Mouse (Mus musculus): ENCODE results near the gene Rtl10.

DNA sequence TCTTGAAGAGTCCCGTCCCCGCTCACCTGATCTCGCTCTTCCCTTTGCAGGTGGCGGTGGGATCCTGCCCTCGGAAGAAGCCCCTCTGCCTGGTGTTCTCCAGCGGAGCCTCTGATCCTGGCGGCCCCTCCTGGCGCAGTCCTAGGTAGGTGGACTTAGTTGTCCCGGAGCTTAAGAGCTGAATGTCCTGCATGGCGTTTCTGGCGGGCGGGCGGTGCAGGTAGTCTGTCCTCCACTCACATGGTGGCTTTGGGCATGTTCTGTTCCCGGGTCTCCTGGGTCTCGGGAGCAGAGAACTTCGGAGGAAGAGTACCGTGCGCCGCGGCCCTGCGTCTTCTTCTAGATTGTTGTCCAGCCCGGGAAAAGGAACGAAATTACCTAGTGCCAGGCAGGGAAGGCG is 295 bp downstream of the Rtl10 start:
- TF ChIP-seq POLR2A (IDR thresholded peaks at IDR 0.05; ENCODE audit: borderline replicate concordance, control insufficient read depth, low read depth, low read length) (no peak), CTCF (IDR thresholded peaks at IDR 0.05; ENCODE audit: control insufficient read depth, insufficient read depth, low read length) (no peak)
